Mouse (Mus musculus): ENCODE measurements around the gene Fpgs. TPM values are rescaled to one million over a fixed set of nuclear protein-coding genes. Genes with fewer than 3 reads are reported as not detected.

Gene Fpgs
- polyA plus RNA-seq, 1 experiment from 2014 or later = 45.1 TPM

DNA sequence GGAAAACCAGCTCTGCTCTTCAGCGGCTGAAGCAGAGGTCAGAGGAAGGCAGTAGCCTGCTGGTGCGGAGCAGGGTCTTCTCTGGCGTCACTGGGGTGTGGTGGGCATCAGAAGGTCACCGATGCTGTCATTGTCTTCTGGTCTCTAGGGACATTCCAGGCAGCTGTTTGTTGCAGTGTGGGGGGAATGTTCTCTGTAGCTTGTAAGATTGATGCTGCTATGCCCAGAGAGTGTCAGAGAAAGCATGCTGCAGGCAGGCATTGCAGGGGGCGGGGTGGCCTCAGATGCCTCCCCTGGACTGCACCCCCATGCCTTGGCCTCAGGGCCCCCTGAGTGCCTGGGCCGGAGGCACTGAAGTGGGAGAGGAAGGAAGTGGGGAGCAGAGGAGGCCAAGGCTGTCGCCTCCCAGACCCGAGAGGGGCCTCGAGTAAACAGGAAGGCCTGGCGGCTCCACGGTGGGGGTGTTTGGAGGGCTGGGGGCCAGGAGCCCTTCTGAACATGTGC is 66.1 kb downstream of the Fpgs start:
- WGBS = 14% methylated on average over 11 of the region's 11 CpGs

DNA sequence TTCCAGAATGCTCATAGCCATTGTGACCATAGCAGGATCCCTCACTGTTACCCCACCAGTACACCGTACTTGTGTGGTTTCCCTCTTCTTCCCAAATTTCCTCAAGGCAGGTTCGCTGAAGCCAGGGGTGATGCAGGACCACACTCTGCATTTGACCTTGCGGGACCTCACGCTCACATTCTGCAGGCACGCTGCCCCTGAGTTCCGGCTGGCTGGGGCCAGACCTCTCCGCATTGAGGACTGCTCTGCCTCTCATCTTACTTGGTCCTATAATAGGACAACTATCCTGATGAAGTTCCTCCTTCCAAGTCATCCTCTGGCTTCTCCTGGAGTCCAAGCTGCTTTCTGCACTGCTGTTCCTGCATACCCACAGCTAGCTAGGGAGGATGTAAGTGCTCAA is 67.3 kb downstream of the Fpgs start:
- no peak overlapping the region for H3K4me3 ChIP-seq (ENCODE audit: low read length)
- no peaks in the 10 kb centered on the region for H3K9me3 ChIP-seq (ENCODE audit: low read length)
- H3K9ac ChIP-seq (replicated peaks; ENCODE audit: low read length) = no peak overlapping the region
- H3K27ac ChIP-seq (ENCODE audit: low read length) = peak overlapping the region; percentile 72
- peaks cover 29% of the 10 kb centered on the region for H3K4me1 ChIP-seq (ENCODE audit: insufficient read depth, low read length)
- H3K36me3 ChIP-seq (ENCODE audit: insufficient read depth, low read length) = no peaks in the 10 kb centered on the region
- 68% methylated on average over 7 of the region's 7 CpGs for WGBS
- H3K4me2 ChIP-seq (replicated peaks; ENCODE audit: low read depth, low read length) = no peak overlapping the region
- ATAC-seq (ENCODE audit: low FRiP score, low TSS enrichment) = no peak
- no peaks in the 10 kb centered on the region for H3K27me3 ChIP-seq (ENCODE audit: insufficient read depth, low read length)

More for the DNA sequence above, 66.1 kb downstream of the Fpgs start:
- H3K4me3 ChIP-seq (ENCODE audit: low read length) = no peak overlapping the region
- ATAC-seq (ENCODE audit: low FRiP score, low TSS enrichment) = peak; percentile 79
- H3K4me2 ChIP-seq (replicated peaks; ENCODE audit: low read depth, low read length) = no peak overlapping the region
- H3K4me1 ChIP-seq (ENCODE audit: insufficient read depth, low read length) = peaks cover 25% of the 10 kb centered on the region
- H3K36me3 ChIP-seq (ENCODE audit: insufficient read depth, low read length) = no peaks in the 10 kb centered on the region
- H3K27ac ChIP-seq (ENCODE audit: low read length) = peak overlapping the region; percentile 72
- peak overlapping the region; percentile 58 for H3K9ac ChIP-seq (replicated peaks; ENCODE audit: low read length)
- no peaks in the 10 kb centered on the region for H3K9me3 ChIP-seq (ENCODE audit: low read length)
- no peaks in the 10 kb centered on the region for H3K27me3 ChIP-seq (ENCODE audit: insufficient read depth, low read length)

DNA sequence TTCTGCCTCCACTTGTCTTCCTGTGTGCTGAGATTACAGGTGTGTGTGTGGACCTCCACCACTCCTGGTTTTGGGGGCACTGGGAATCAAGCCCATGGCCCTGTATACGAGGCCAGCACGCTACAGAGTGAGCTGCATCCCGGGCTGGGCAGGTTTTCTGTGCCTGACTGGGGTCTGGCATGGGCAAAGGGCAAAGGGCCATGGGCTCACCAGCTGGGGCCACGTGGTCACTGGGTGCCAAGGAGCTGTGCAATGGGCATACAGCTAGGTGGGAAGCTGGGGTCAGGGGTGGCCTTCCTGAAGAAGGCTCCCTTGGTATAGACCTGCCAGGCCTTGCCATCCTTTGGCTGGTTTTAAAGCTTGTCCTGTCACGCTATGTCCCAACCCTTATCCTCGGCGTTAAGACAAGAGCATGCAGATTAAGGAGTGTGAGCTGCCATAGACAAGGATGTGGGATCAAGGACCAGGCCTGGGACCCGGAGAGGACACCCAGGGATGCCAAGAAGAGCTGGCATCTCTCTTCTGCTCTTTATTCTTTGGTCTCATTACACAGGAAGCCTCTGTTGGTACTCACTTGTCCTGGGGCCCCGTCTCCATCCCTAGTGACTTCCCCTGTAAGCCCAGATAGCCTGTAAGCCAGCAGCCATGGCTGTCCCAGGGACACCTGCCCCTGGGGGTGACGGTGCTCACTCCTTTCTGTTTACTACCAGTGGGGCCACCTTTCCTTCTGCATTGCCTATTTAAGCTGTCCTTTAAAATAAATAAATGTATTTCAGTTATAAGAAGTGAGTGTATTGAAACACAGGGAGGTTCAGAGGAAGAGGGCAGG is 69.5 kb downstream of the Fpgs start:
- 90% methylated on average over 10 of the region's 10 CpGs for WGBS
- H3K4me1 ChIP-seq (ENCODE audit: insufficient read depth, low read length) = peaks cover 26% of the 10 kb centered on the region

DNA sequence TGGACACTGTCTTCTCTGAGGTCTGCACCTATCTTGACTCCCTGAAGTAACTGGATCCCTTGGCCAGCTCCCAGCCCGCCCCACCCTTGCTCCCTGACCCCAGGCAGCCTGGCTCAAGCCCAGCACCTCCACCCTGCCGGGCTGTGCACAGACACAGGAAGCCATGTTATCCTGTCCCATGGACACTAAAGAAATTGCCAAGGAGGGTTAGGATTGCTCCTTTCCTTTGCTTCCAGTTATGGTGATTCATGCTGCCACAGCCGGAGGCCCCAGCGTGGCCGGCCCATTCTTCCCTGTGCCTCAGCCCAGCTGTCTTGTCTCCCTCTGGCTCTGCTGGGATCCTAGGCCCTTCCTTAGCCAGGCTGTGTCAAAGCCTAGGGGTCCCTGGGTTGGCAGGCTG is 70.3 kb downstream of the Fpgs start:
- Histone ChIP-seq H3K27me3 (ENCODE audit: insufficient read depth, low read length) (no peaks in the 10 kb centered on the region), H3K27ac (ENCODE audit: low read length) (peak overlapping the region; percentile 70), H3K9ac (replicated peaks; ENCODE audit: low read length) (no peak overlapping the region), H3K4me1 (ENCODE audit: insufficient read depth, low read length) (peaks cover 34% of the 10 kb centered on the region), H3K4me3 (ENCODE audit: low read length) (no peak overlapping the region), H3K4me2 (replicated peaks; ENCODE audit: low read depth, low read length) (no peak overlapping the region), H3K9me3 (ENCODE audit: low read length) (no peaks in the 10 kb centered on the region), H3K36me3 (ENCODE audit: insufficient read depth, low read length) (no peaks in the 10 kb centered on the region)
- ATAC-seq (ENCODE audit: low FRiP score, low TSS enrichment) = no peak
- 43% methylated on average over 5 of the region's 5 CpGs for whole genome bisulfite sequencing

More for the DNA sequence above, 69.5 kb downstream of the Fpgs start:
- Histone ChIP-seq H3K9me3 (ENCODE audit: low read length) (no peaks in the 10 kb centered on the region), H3K27ac (ENCODE audit: low read length) (peak overlapping the region; percentile 70), H3K36me3 (ENCODE audit: insufficient read depth, low read length) (no peaks in the 10 kb centered on the region), H3K4me3 (ENCODE audit: low read length) (no peak overlapping the region), H3K9ac (replicated peaks; ENCODE audit: low read length) (no peak overlapping the region), H3K27me3 (ENCODE audit: insufficient read depth, low read length) (no peaks in the 10 kb centered on the region), H3K4me2 (replicated peaks; ENCODE audit: low read depth, low read length) (no peak overlapping the region)
- ATAC-seq (ENCODE audit: low FRiP score, low TSS enrichment) = no peak

MicroRNAs encoded within 50 kb of the gene (microRNA counts, 519-probe panel; counts per million panel counts)
- microRNA mmu-miR-1954 = 104 counts per million, percentile 35 among the panel's probes with 10 or more counts
- microRNA mmu-miR-2861 = 104 counts per million, percentile 35 among the panel's probes with 10 or more counts

Small RNA genes lying within 50 kb of the gene (microRNA-seq; reads per million reads assigned to microRNA genes)
- gene Gm47291 (not detected), gene Mir1954 (not detected), gene Mir2861 (not detected), gene Mir3960 (not detected), gene Mir8093 (not detected)

Other genes starting within 250 kb of the Fpgs start
- gene Fam102a, start 168.8 kb downstream of the Fpgs start, polyA plus RNA-seq (2015; fragmentation: Nextera tagmentation; extraction: Ambion mirVana) = 13.3 and 15.0 TPM in 2 replicates
- 106 and 108 TPM in 2 replicates for gene Dpm2, start 133.3 kb downstream of the Fpgs start, polyA plus RNA-seq (2015; fragmentation: Nextera tagmentation; extraction: Ambion mirVana)
- gene Pip5kl1, start 129.3 kb downstream of the Fpgs start, polyA plus RNA-seq (2015; fragmentation: Nextera tagmentation; extraction: Ambion mirVana) = 2.5 and 2.6 TPM in 2 replicates
- 0.12 and 0.16 TPM in 2 replicates for gene 9430097D07Rik, start 128.5 kb downstream of the Fpgs start, polyA plus RNA-seq (2015; fragmentation: Nextera tagmentation; extraction: Ambion mirVana)
- 24.7 TPM in 2 replicates for gene St6galnac4, start 117.0 kb downstream of the Fpgs start, polyA plus RNA-seq (2015; fragmentation: Nextera tagmentation; extraction: Ambion mirVana)
- 18.5 and 18.6 TPM in 2 replicates for gene St6galnac6, start 104.4 kb downstream of the Fpgs start, polyA plus RNA-seq (2015; fragmentation: Nextera tagmentation; extraction: Ambion mirVana)
- gene Ak1, start 82.4 kb downstream of the Fpgs start, polyA plus RNA-seq (2015; fragmentation: Nextera tagmentation; extraction: Ambion mirVana) = 35.7 and 39.1 TPM in 2 replicates
- 93.6 and 98.7 TPM in 2 replicates for gene Eng, start 57.5 kb downstream of the Fpgs start, polyA plus RNA-seq (2015; fragmentation: Nextera tagmentation; extraction: Ambion mirVana)
- gene Cdk9, start 8.9 kb upstream of the Fpgs start, polyA plus RNA-seq (2015; fragmentation: Nextera tagmentation; extraction: Ambion mirVana) = 113 and 115 TPM in 2 replicates
- 41.5 and 44.2 TPM in 2 replicates for gene Sh2d3c, start 16.9 kb upstream of the Fpgs start, polyA plus RNA-seq (2015; fragmentation: Nextera tagmentation; extraction: Ambion mirVana)
- 0.16 TPM in 1 of 2 replicates, not detected in the other for gene 6330409D20Rik, start 36.9 kb upstream of the Fpgs start, polyA plus RNA-seq (2015; fragmentation: Nextera tagmentation; extraction: Ambion mirVana)
- 79.3 and 82.9 TPM in 2 replicates for gene Tor2a, start 53.1 kb upstream of the Fpgs start, polyA plus RNA-seq (2015; fragmentation: Nextera tagmentation; extraction: Ambion mirVana)
- 0.21 and 0.29 TPM in 2 replicates for gene Ttc16, start 71.5 kb upstream of the Fpgs start, polyA plus RNA-seq (2015; fragmentation: Nextera tagmentation; extraction: Ambion mirVana)
- 6.1 and 6.8 TPM in 2 replicates for gene Ptrh1, start 71.6 kb upstream of the Fpgs start, polyA plus RNA-seq (2015; fragmentation: Nextera tagmentation; extraction: Ambion mirVana)
- 0.29 and 0.32 TPM in 2 replicates for gene Cfap157, start 80.3 kb upstream of the Fpgs start, polyA plus RNA-seq (2015; fragmentation: Nextera tagmentation; extraction: Ambion mirVana)
- 19.6 and 22.3 TPM in 2 replicates for gene Stxbp1, start 143.1 kb upstream of the Fpgs start, polyA plus RNA-seq (2015; fragmentation: Nextera tagmentation; extraction: Ambion mirVana)
- 54.4 and 56.2 TPM in 2 replicates for gene Fam129b, start 172.0 kb upstream of the Fpgs start, polyA plus RNA-seq (2015; fragmentation: Nextera tagmentation; extraction: Ambion mirVana)

Data from kidney, embryonic 16.5 days (tissue).